Mouse (Mus musculus) bone marrow macrophage, adult 2 months (primary cell): ENCODE data around the gene Rtn4.

Source experiments
- CTCF ChIP-seq: IDR thresholded peaks from 2 replicates; pipeline ENCODE4 v1.5.1; 2012; ENCODE audit warnings: low read depth, mild to moderate bottlenecking, low read length, moderate library complexity
- POLR2A ChIP-seq: IDR thresholded peaks from 2 replicates; pipeline ENCODE4 v1.6.1; 2012; ENCODE audit warnings: mild to moderate bottlenecking, low read depth, low read length, borderline replicate concordance

DNA sequence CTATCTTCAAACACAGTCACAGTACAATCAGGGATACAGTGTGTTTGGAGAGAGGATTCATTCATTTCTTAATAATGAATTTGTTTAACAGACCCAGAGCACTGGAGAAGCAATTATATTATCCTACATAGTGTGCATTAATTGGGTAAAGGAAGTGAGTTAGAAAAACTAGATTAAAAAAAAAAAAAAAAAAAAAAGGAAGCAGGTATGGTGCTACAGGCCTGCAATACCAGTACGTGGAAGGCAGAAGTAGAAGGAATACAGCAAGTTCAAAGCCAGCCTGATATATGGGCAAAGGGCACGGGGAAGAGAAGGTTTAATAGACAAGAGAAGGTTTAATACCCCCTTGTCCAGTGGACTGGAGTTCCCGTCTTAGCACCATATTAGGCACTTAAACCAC, 86.2 kb downstream of the Rtn4 start:
- no peak for TF ChIP-seq POLR2A
- TF ChIP-seq CTCF, result no peak
